Mouse (Mus musculus): ENCODE measurements at regions not wholly inside any gene's neighbourhood (a gene's known extent, or its start where the extent isn't known, plus 50 kb on each side); places are given as distances from the start of the nearest gene placed in this dataset.
A peak's percentile ranks its signal among the peaks of the same experiment; 100 is the strongest.

DNA sequence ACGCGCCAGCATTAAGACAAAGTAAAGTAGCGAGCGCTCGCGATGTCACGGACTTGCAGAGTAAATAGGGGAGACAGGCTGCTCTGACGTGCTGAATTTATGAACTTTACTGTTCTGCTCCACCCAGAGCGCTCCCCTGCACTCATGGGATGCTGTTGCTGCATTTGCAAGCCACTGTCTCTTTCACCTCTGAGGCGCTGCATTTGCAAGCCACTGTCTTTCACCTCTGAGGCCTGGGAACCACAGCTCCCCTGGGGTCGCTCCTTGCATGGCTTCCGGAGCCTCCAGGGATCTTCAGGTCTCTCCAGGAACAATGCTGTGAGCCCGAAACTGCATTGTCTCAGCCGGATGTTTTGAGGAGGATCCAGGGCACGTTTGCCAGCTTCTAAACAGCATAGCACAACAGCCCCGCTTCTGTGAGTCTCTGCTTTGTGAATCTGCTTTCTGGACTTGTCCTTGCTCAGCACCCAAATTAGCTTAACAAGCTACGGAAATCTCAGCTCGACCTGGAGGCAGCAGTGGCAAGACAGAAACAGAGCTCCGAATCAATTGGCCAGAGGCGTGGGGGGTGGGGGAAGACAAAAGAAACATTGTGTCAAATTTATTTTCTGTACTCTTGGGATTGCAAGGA lies 179.6 kb downstream of the 1700010I14Rik start:
- POLR2A ChIA-PET = interaction anchor here (1.2 kb wide), 1 partner anchor 13 kb away, joined by 3 read pairs; no protein-coding TSS in a partner anchor
- DNase-seq (ENCODE audit: low read depth, low spot score) (no peak), ATAC-seq (peak; percentile 32)
- CTCF ChIA-PET = interaction anchor here (0.6 to 2.2 kb wide), 5 partner anchors 8 to 86 kb away, joined by 3 to 10 read pairs (median 3); no protein-coding TSS in a partner anchor
- TF ChIP-seq CTCF (IDR thresholded peaks at IDR 0.05) = no peak
- H3K27me3 ChIP-seq = peaks cover 8% of the 10 kb centered on the region
- in situ Hi-C loops (cut with MboI; ENCODE audit: low pct_unique_long_range_greater_than_20kb) = loop anchor here (10.0 to 25.0 kb wide), 3 partner anchors 133 to 1570 kb away; partner anchors contain the start of gene Qk

DNA sequence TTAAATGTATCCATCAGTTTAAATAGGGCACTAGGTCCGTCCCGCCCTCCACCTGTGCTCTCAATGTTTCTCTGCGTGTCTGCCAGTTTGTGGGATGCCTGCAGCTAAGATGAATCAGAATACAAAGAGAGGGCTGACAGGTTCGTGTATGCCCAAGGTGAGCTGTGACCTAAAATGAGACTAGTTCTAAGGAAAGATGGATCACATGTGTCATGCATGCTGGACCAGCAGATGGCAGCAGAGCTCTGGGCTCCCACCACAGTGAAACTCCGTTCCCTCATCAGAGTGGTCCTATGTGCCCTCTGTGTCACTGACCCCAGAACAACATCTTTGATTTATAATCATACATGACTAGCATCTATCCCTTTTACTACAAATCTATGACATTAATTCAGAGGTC lies 180.3 kb downstream of the 1700010I14Rik start:
- ChIA-PET CTCF (interaction anchor here (0.6 to 2.3 kb wide), 7 partner anchors 9 to 85 kb away, joined by 3 to 10 read pairs (median 4); no protein-coding TSS in a partner anchor), POLR2A (interaction anchor here (1.2 kb wide), 1 partner anchor 13 kb away, joined by 3 read pairs; no protein-coding TSS in a partner anchor)
- in situ Hi-C loops (cut with MboI; ENCODE audit: low pct_unique_long_range_greater_than_20kb) = loop anchor here (10.0 to 25.0 kb wide), 3 partner anchors 134 to 1569 kb away; partner anchors contain the start of gene Qk
- peak; percentile 92 for TF ChIP-seq CTCF (IDR thresholded peaks at IDR 0.05)
- no peak for DNase-seq (ENCODE audit: low read depth, low spot score)
- ATAC-seq = no peak
- H3K27me3 ChIP-seq = peaks cover 8% of the 10 kb centered on the region

DNA sequence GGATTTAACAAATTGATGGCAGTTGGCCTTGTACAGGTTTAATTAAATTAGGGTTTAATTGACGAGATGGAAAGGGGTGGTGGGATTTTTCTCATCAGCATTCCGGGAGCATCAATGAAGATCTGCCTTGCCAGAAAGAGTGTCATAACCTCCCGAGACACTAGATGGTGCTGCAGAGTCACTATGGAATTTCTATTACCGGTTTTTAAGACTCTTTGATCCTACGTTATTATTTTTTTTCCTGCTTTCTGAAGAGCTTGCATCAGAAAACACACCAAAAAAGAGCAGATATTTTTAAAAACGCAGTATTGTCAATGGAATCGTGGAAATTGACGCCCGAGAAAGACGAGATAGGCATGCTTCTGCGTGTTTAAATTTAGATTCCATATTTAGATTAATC lies 181.2 kb downstream of the 1700010I14Rik start:
- H3K27me3 ChIP-seq = peaks cover 13% of the 10 kb centered on the region
- peak; percentile 77 for TF ChIP-seq CTCF (IDR thresholded peaks at IDR 0.05)
- in situ Hi-C loops (cut with MboI; ENCODE audit: low pct_unique_long_range_greater_than_20kb) = loop anchor here (10.0 to 25.0 kb wide), 3 partner anchors 135 to 1568 kb away; partner anchors contain the start of gene Qk
- ATAC-seq (no peak), DNase-seq (ENCODE audit: low read depth, low spot score) (no peak)
- POLR2A ChIA-PET = no interaction called here
- CTCF ChIA-PET = interaction anchor here (1.0 to 2.3 kb wide), 5 partner anchors 8 to 19 kb away, joined by 3 to 10 read pairs (median 7); no protein-coding TSS in a partner anchor

DNA sequence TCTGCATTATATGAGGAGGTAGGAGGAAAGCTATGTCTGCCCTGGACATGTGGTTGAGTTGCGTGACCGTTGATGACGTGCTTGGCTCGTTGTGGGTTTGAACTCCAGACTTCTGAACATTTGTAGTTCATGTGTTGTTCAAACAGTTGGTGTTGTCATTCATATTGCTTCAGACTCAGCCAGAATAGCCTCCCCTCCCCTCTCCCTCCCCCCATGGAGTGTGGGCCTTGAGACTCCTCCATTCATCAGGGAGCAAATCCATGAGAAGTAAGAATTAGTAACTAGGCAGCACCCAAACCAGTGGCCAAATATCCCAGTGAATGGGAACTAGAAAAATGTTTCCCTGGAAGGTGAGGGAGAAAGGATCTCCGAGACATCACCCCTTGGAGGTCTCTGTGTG lies 209.0 kb downstream of the 1700010I14Rik start:
- H3K27me3 ChIP-seq = no peaks in the 10 kb centered on the region
- POLR2A ChIA-PET = no interaction called here
- in situ Hi-C loops (cut with MboI; ENCODE audit: low pct_unique_long_range_greater_than_20kb) = no loop called here
- ATAC-seq (no peak), DNase-seq (ENCODE audit: low read depth, low spot score) (no peak)
- CTCF ChIA-PET = interaction anchor here (1.4 kb wide), 1 partner anchor 17 kb away, joined by 3 read pairs; no protein-coding TSS in a partner anchor
- TF ChIP-seq CTCF (IDR thresholded peaks at IDR 0.05) = no peak

DNA sequence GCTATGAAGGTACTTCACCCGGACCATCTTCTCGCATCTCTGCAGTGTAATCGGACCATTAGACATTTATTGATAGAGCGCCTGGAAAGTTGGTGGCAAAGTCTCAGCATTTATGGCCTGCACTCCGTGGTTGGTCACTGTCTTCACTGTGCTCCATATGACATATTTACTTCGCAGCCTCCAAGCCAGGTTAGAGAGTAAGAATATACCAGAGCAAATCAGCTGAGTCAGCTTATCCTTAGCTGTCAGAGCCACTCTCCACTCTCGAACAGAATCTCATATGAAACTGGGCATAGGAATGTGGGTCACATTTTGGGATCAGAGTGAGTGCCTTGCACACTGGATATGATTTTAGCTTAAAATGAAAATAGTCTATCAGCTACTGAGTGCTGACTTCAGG lies 212.3 kb downstream of the 1700010I14Rik start:
- ATAC-seq (no peak), DNase-seq (ENCODE audit: low read depth, low spot score) (no peak)
- in situ Hi-C loops (cut with MboI; ENCODE audit: low pct_unique_long_range_greater_than_20kb) = no loop called here
- CTCF ChIA-PET = no interaction called here
- no peak for TF ChIP-seq CTCF (IDR thresholded peaks at IDR 0.05)
- POLR2A ChIA-PET = no interaction called here
- peaks cover 3% of the 10 kb centered on the region for H3K27me3 ChIP-seq

DNA sequence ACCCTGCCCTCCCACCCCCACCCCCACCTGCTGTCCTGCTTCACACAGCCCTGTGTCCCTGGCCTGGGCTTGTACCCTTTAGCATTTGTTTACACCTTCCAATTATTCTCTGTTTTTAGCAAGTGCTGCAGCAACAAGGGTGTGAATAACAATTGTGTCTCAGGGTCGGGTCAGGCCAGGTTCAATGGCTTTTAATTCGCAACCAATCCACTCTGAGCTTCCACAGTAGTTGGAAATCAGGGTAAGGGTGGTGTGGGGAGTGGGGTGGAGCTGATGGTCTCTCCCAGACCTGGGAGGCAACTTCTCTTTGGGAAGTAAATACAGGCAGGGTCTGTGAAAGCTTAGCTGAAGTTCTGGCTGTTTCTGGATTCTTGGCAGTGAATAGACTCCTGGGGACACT lies 214.4 kb downstream of the 1700010I14Rik start:
- in situ Hi-C loops (cut with MboI; ENCODE audit: low pct_unique_long_range_greater_than_20kb) = no loop called here
- DNase-seq (ENCODE audit: low read depth, low spot score) = no peak

DNA sequence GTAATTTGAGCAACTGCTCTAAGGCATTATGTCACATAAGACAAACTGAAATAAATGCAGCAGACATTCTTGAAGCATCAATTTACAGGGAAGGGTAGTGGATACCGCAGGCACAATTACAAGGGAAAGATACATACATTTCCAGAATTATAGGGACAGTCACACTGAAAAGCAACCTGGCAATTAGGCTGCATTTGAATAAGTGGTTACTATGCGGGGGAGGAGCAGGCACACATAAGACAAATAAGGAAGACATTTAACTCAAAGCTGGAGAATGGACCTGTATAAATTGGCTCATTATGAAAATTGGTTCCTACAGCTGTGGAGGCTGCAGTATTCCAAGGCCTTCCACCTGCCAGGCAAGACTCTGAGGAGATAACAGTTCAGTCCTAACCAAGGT lies 211.2 kb upstream of the Gm17728 start:
- in situ Hi-C loops (cut with MboI; ENCODE audit: low pct_unique_long_range_greater_than_20kb) = no loop called here
- DNase-seq (ENCODE audit: low read depth, low spot score) (no peak), ATAC-seq (no peak)
- CTCF ChIA-PET = no interaction called here
- POLR2A ChIA-PET = no interaction called here
- no peak for TF ChIP-seq CTCF (IDR thresholded peaks at IDR 0.05)
- peaks cover 6% of the 10 kb centered on the region for H3K27me3 ChIP-seq

More for the DNA sequence above, 214.4 kb downstream of the 1700010I14Rik start:
- peaks cover 3% of the 10 kb centered on the region for H3K27me3 ChIP-seq
- CTCF ChIA-PET = no interaction called here
- no peak for TF ChIP-seq CTCF (IDR thresholded peaks at IDR 0.05)
- no peak for ATAC-seq
- POLR2A ChIA-PET = no interaction called here

DNA sequence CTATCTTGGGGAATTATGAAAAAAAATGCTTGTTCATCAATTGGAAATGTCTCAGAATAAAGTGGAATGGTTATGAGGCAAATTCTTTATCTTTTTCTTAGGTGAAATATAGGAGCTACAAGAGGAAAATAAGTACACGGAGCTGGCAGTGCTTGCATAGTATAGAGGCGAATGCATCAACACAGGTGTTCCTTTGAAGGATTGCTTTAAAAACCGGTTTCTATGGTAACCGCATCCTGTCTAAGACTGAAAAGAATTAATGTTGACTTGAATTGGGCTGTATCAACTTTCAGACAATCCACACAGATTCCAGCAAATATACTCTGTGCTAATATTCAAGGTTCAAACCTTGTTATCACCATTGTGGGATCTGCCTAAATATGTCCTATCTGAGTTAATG lies 198.8 kb upstream of the Gm17728 start:
- TF ChIP-seq CTCF (IDR thresholded peaks at IDR 0.05) = no peak
- H3K27me3 ChIP-seq = no peaks in the 10 kb centered on the region
- in situ Hi-C loops (cut with MboI; ENCODE audit: low pct_unique_long_range_greater_than_20kb) = no loop called here
- ChIA-PET CTCF (no interaction called here), POLR2A (no interaction called here)
- DNase-seq (ENCODE audit: low read depth, low spot score) = no peak
- no peak for ATAC-seq

DNA sequence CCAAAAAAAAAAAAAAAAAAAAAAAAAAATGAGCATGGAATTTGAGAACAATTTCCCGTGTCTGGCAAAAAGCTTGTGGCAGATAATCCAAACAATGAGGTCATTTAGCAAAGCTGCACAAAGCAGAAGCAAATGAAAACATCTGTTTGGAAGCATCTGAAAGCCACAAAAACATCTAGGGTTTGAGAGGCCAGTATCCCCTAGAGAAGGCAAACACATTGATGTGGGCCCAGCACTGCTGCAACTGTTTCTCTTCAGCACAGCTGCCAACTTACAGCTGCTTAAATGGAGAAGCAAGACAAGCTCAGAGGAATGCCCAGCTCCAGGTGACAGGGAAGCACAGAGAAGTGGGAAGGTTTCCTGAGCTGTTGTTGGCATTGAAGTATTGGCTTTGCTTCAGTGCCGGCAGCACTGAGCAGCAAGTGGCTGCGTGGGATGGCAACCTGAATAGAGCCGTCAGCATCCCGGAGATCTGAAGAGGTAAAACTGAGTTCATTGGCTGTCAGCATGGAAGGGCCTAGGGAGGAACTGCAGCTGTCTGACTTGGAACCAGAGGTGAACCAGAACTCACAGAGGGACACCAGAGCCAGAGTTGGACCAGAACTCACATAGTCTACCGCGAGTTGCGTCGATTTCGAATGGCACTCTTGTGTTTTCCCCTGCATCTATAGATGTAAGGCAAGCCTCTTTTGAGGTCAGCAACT lies 193.8 kb upstream of the Gm17728 start:
- ChIA-PET POLR2A (no interaction called here), CTCF (no interaction called here)
- H3K27me3 ChIP-seq = no peaks in the 10 kb centered on the region
- ATAC-seq (no peak), DNase-seq (ENCODE audit: low read depth, low spot score) (no peak)
- TF ChIP-seq CTCF (IDR thresholded peaks at IDR 0.05) = no peak
- in situ Hi-C loops (cut with MboI; ENCODE audit: low pct_unique_long_range_greater_than_20kb) = no loop called here

DNA sequence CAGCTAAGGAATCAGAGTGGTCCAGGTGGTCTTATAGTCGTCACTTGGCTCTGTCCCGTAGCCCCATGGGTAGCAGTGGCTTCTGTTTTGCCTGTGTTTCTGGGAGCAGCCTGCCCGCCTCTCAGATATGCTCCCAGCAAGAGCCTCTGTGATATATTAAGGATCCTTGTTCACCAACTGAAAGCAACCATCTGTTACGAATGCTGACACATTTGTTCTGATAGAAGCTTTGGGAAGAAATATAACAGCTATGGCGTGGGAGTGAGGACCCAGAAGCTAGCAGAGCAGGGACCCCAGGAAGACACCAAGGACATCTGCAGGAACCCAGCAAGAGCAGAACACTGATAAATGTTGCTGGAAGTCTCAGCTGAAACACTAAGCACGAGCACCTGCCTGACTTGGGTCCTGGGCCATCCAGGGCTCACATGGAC lies 186.7 kb upstream of the Gm17728 start:
- in situ Hi-C loops (cut with MboI; ENCODE audit: low pct_unique_long_range_greater_than_20kb) = no loop called here
- CTCF ChIA-PET = no interaction called here

DNA sequence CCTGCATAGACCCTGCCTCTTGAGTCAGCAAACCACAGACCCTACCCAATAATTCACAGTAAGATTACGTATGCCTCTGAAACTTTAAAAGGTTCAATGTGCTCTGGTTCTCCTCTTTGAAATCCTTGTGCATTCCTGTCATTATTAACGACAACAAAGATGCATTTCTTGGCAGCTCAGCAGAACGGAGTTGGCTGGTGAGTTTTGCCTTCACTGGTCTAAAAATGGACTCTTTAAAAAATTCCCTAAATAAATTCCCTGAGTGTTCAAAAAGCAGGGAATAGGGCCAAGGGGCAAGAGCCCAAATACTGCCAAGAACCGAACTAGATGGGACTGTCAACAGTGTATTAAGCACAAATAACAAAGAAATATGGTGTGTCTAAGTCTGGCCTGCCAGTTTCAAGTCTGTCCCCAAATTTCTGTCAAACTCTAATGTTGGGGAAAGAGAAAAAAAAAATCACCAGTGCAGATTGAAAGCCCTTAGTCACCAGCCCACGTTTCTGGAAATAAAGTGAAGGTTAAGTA lies 163.2 kb upstream of the Gm17728 start:
- ATAC-seq = no peak
- CTCF ChIA-PET = no interaction called here

More for the DNA sequence above, 186.7 kb upstream of the Gm17728 start:
- DNase-seq (ENCODE audit: low read depth, low spot score) (no peak), ATAC-seq (no peak)
- TF ChIP-seq CTCF (IDR thresholded peaks at IDR 0.05) = no peak
- POLR2A ChIA-PET = no interaction called here
- peaks cover 6% of the 10 kb centered on the region for H3K27me3 ChIP-seq

More for the DNA sequence above, 163.2 kb upstream of the Gm17728 start:
- no peak for TF ChIP-seq CTCF (IDR thresholded peaks at IDR 0.05)
- in situ Hi-C loops (cut with MboI; ENCODE audit: low pct_unique_long_range_greater_than_20kb) = no loop called here
- H3K27me3 ChIP-seq = peaks cover under 1% of the 10 kb centered on the region
- POLR2A ChIA-PET = no interaction called here
- DNase-seq (ENCODE audit: low read depth, low spot score) = no peak

Measured in Patski (cell line).